Mouse (Mus musculus) skeletal muscle tissue, adult 2 months (tissue): ENCODE measurements around the gene Tomm40l.
A peak's percentile ranks its signal among the peaks of the same experiment; 100 is the strongest.

Experiments used
- DNase-seq: peaks from one replicate; pipeline ENCODE4 v3.0.0-alpha.2; 2012; ENCODE audit warnings: low read depth, low spot score

The Tomm40l gene

GRCm38 (mm10) chr1:171229750-171230149 is 7.4 kb upstream of the Tomm40l start:
- no peak for DNase-seq

- no peak for DNase-seq
These were observed 5.6 kb upstream of the Tomm40l start for GRCm38 (mm10) chr1:171227879-171228278.

GRCm38 (mm10) chr1:171226780-171227179 is 4.5 kb upstream of the Tomm40l start:
- no peak for DNase-seq

GRCm38 (mm10) chr1:171224857-171225256 is 2.5 kb upstream of the Tomm40l start, which contains the start of gene Apoa2:
TSS of gene Apoa2 (plus strand) at chr1:171225054.
- DNase-seq = no peak

GRCm38 (mm10) chr1:171223796-171224195 is 1.5 kb upstream of the Tomm40l start:
- DNase-seq = no peak

- no peak for DNase-seq
These were observed 854 bp upstream of the Tomm40l start for GRCm38 (mm10) chr1:171223168-171223567.

- DNase-seq = no peak
These were observed 777 bp downstream of the Tomm40l start for GRCm38 (mm10) chr1:171221281-171222193.

- DNase-seq = peak; percentile 83
These were observed 1.4 kb downstream of the Tomm40l start for GRCm38 (mm10) chr1:171220871-171221270.

GRCm38 (mm10) chr1:171216241-171216955 is 5.9 kb downstream of the Tomm40l start:
- no peak for DNase-seq

- DNase-seq = no peak
These were observed 8.4 kb downstream of the Tomm40l start, which contains the start of gene Nr1i3 for GRCm38 (mm10) chr1:171213801-171214496. TSS of gene Nr1i3 (plus strand) at chr1:171213970.

GRCm38 (mm10) chr1:171212854-171213253 is 9.5 kb downstream of the Tomm40l start:
- DNase-seq = no peak

GRCm38 (mm10) chr1:171209409-171209808 is 12.9 kb downstream of the Tomm40l start:
- DNase-seq = no peak

- no peak for DNase-seq
These were observed 16.4 kb downstream of the Tomm40l start for GRCm38 (mm10) chr1:171205704-171206493.

GRCm38 (mm10) chr1:171204249-171204644 is 18.1 kb downstream of the Tomm40l start:
- no peak for DNase-seq

- no peak for DNase-seq
These were observed 18.7 kb downstream of the Tomm40l start for GRCm38 (mm10) chr1:171203471-171204248.

GRCm38 (mm10) chr1:171200769-171201168 is 21.5 kb downstream of the Tomm40l start:
- DNase-seq = no peak

- no peak for DNase-seq
These were observed 22.8 kb downstream of the Tomm40l start for GRCm38 (mm10) chr1:171199532-171199931.

- DNase-seq = peak; percentile 68
These were observed 26.4 kb downstream of the Tomm40l start, which contains the start of gene Pcp4l1 for GRCm38 (mm10) chr1:171195887-171196397. TSS of gene Pcp4l1 (minus strand) at chr1:171196268.

GRCm38 (mm10) chr1:171195046-171195822 is 27.1 kb downstream of the Tomm40l start:
- no peak for DNase-seq
